Mouse (Mus musculus): ENCODE data around the gene Gdap1l1. TPM values are rescaled to one million over a fixed set of nuclear protein-coding genes. Genes with fewer than 3 reads are reported as not detected.

Gdap1l1 gene
- polyA plus RNA-seq, 1 experiment, result 3.1 TPM

DNA sequence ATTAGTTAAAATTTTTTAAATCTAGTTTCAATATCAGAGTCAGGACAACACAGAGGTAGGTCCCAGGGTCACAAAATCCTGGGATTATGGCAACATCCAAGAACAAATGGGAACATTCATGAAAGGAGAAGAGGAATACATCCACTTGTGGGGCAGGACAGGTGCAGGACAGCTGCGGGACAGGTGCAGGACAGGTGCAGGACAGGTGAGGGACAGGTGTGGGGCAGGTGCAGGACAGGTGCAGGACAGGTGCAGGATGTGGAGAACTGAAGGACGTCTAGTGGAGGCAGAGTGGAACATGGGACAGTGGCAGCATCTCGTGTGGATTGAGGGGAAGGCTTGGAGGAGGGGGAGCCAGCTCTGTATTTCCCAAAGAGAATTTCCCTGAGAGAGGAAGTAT, 11.0 kb downstream of the Gdap1l1 start:
- no peak for DNase-seq

DNA sequence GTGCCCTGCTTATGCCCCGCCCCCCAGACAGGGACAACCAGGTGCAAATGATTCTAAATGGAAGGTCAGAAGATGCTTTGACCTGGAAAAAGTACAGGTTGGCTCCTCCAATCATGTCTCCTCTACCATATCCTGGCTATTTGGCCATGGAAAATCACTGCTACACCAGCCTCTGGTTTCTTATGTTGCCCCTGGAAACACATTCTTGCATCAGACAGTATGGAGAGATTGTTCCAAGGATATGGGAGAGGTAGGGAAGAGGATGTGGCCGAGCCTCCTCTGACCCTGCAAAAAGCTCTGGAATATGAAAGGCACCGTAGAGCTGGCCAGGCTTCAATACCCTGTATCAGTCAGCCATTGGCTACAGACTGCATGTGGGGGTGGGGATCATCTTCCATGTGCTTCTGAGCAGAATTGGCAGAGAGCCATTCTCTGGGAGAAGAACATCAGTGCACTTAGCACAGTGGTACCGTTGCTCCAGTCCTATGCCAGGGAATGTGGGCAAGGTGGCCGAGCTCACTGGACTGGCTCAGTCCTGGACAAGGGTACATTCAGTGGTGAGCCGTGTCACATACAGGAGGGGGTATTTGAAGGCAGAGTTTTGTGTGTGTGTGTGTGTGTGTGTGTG, 12.5 kb downstream of the Gdap1l1 start:
- H3K4me1 ChIP-seq (replicated peaks; ENCODE audit: control insufficient read depth, insufficient read depth, low read length), result no peaks in the 10 kb centered on the region
- H3K36me3 ChIP-seq (ENCODE audit: control insufficient read depth, insufficient read depth, low read length), result no peaks in the 10 kb centered on the region
- no peak for DNase-seq
- no peak for TF ChIP-seq CTCF (IDR thresholded peaks at IDR 0.05; ENCODE audit: borderline replicate concordance, control insufficient read depth, extremely low read depth, insufficient read depth, low read length, poor library complexity)
- no peak for TF ChIP-seq POLR2A (IDR thresholded peaks at IDR 0.05; ENCODE audit: control insufficient read depth, extremely low read depth, insufficient read depth, low read length, poor library complexity)
- WGBS, result 71% methylated on average over 6 of the region's 6 CpGs
- H3K27ac ChIP-seq (ENCODE audit: control insufficient read depth, insufficient read depth, low read length), result no peak overlapping the region
- H3K27me3 ChIP-seq (ENCODE audit: control insufficient read depth, insufficient read depth, low read length), result no peaks in the 10 kb centered on the region
- no peak overlapping the region for H3K4me3 ChIP-seq (ENCODE audit: control insufficient read depth, insufficient read depth, low read length)

More for the DNA sequence above, 11.0 kb downstream of the Gdap1l1 start:
- no peak for TF ChIP-seq POLR2A (IDR thresholded peaks at IDR 0.05; ENCODE audit: control insufficient read depth, extremely low read depth, insufficient read depth, low read length, poor library complexity)
- TF ChIP-seq CTCF (IDR thresholded peaks at IDR 0.05; ENCODE audit: borderline replicate concordance, control insufficient read depth, extremely low read depth, insufficient read depth, low read length, poor library complexity), result no peak
- no peaks in the 10 kb centered on the region for H3K27me3 ChIP-seq (ENCODE audit: control insufficient read depth, insufficient read depth, low read length)
- WGBS, result 68% methylated on average over 3 of the region's 3 CpGs
- H3K4me1 ChIP-seq (replicated peaks; ENCODE audit: control insufficient read depth, insufficient read depth, low read length), result no peaks in the 10 kb centered on the region
- no peaks in the 10 kb centered on the region for H3K36me3 ChIP-seq (ENCODE audit: control insufficient read depth, insufficient read depth, low read length)
- H3K27ac ChIP-seq (ENCODE audit: control insufficient read depth, insufficient read depth, low read length), result no peak overlapping the region
- H3K4me3 ChIP-seq (ENCODE audit: control insufficient read depth, insufficient read depth, low read length), result no peak overlapping the region

- no peak overlapping the region for H3K27ac ChIP-seq (ENCODE audit: control insufficient read depth, insufficient read depth, low read length)
- TF ChIP-seq CTCF (IDR thresholded peaks at IDR 0.05; ENCODE audit: borderline replicate concordance, control insufficient read depth, extremely low read depth, insufficient read depth, low read length, poor library complexity) (no peak), POLR2A (IDR thresholded peaks at IDR 0.05; ENCODE audit: control insufficient read depth, extremely low read depth, insufficient read depth, low read length, poor library complexity) (no peak)
- WGBS, result 91% methylated on average over 6 of the region's 6 CpGs
- no peaks in the 10 kb centered on the region for H3K27me3 ChIP-seq (ENCODE audit: control insufficient read depth, insufficient read depth, low read length)
- no peak for DNase-seq
- no peak overlapping the region for H3K4me3 ChIP-seq (ENCODE audit: control insufficient read depth, insufficient read depth, low read length)
- H3K36me3 ChIP-seq (ENCODE audit: control insufficient read depth, insufficient read depth, low read length), result no peaks in the 10 kb centered on the region
- no peaks in the 10 kb centered on the region for H3K4me1 ChIP-seq (replicated peaks; ENCODE audit: control insufficient read depth, insufficient read depth, low read length)
Measured at GRCm38 (mm10) chr2:163452738-163453137, 14.5 kb downstream of the Gdap1l1 start.

DNA sequence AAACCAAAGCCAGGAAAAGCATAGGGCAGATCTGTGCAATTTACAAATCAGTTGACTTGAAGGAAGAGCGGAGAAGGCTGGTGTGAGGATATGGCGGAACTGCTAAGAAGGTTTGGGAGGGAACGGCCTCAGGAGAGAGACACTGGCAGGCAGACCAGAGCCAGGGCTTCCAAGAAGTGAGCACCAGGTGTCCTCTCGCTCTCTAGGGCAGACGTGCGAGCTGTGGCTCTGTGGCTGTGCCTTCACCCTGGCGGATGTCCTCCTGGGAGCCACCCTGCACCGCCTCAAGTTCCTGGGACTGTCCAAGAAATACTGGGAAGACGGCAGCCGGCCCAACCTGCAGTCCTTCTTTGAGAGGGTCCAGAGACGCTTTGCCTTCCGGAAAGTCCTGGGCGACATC, 15.1 kb downstream of the Gdap1l1 start:
- Histone ChIP-seq H3K4me1 (replicated peaks; ENCODE audit: control insufficient read depth, insufficient read depth, low read length) (no peaks in the 10 kb centered on the region), H3K27ac (ENCODE audit: control insufficient read depth, insufficient read depth, low read length) (no peak overlapping the region), H3K36me3 (ENCODE audit: control insufficient read depth, insufficient read depth, low read length) (no peaks in the 10 kb centered on the region), H3K27me3 (ENCODE audit: control insufficient read depth, insufficient read depth, low read length) (no peaks in the 10 kb centered on the region), H3K4me3 (ENCODE audit: control insufficient read depth, insufficient read depth, low read length) (no peak overlapping the region)
- TF ChIP-seq POLR2A (IDR thresholded peaks at IDR 0.05; ENCODE audit: control insufficient read depth, extremely low read depth, insufficient read depth, low read length, poor library complexity), result no peak
- TF ChIP-seq CTCF (IDR thresholded peaks at IDR 0.05; ENCODE audit: borderline replicate concordance, control insufficient read depth, extremely low read depth, insufficient read depth, low read length, poor library complexity), result no peak
- WGBS, result 91% methylated on average over 13 of the region's 13 CpGs
- DNase-seq, result no peak

DNA sequence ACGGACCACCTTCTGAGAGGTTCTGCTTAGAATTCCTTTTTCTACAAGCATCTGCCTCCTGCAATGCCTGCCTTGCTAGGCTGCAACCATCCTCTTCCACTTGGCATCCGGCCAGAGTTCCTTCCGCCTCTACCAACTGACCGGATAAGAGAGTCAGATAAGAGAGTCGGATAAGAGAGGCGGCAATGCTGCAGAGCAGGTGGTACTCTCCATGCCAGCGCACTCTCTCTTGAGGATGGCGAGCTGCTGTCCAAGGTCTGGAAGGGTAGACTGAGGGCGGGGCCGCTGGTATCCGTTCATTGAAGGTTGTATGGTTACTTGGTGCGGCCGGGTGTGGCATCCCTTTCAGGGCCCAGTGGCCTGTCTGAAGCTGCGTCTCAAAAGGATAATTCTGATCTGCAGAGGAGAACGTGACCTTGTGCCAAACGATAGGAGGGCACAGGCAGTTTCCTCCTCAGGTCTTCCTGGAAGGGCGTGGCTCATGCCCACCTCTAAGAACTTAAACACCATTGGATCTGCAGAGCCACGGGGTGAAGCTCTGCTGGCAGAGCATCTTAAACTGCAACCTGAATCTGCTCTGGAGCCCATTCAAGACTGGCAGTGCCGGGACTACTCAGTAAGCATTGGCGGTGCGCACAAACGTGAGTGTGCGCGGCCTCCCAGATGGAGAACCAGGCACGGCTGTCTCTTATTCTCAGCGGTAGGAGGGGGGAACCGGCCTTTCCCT, 20.4 kb downstream of the Gdap1l1 start:
- 45% methylated on average over 27 of the region's 27 CpGs for WGBS
- TF ChIP-seq CTCF (IDR thresholded peaks at IDR 0.05; ENCODE audit: borderline replicate concordance, control insufficient read depth, extremely low read depth, insufficient read depth, low read length, poor library complexity), result no peak
- no peak for TF ChIP-seq POLR2A (IDR thresholded peaks at IDR 0.05; ENCODE audit: control insufficient read depth, extremely low read depth, insufficient read depth, low read length, poor library complexity)
- no peaks in the 10 kb centered on the region for H3K27me3 ChIP-seq (ENCODE audit: control insufficient read depth, insufficient read depth, low read length)
- H3K27ac ChIP-seq (ENCODE audit: control insufficient read depth, insufficient read depth, low read length), result no peak overlapping the region
- H3K4me3 ChIP-seq (ENCODE audit: control insufficient read depth, insufficient read depth, low read length), result no peak overlapping the region
- DNase-seq, result no peak
- no peaks in the 10 kb centered on the region for H3K4me1 ChIP-seq (replicated peaks; ENCODE audit: control insufficient read depth, insufficient read depth, low read length)
- H3K36me3 ChIP-seq (ENCODE audit: control insufficient read depth, insufficient read depth, low read length), result no peaks in the 10 kb centered on the region

DNA sequence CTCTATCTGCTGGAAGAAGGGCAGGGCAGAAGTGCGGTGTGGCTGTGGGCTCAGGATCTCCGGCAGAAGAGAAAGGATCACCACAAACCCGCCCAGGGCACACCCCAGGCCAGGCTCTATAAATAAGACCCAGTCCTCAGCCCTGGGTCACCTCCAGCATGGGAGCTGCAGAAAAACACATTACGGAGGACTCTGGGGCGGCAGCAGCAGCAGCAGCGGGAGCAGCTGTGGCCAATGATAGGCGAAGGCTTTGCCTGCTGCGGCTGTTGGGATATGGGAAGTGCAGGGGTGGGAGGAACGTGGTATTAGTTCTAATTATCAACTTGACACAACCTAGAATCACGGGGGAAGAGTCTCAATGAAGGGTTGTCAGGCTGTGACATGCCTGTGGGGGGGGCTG, 21.1 kb downstream of the Gdap1l1 start:
- Histone ChIP-seq H3K36me3 (ENCODE audit: control insufficient read depth, insufficient read depth, low read length) (no peaks in the 10 kb centered on the region), H3K4me1 (replicated peaks; ENCODE audit: control insufficient read depth, insufficient read depth, low read length) (no peaks in the 10 kb centered on the region), H3K4me3 (ENCODE audit: control insufficient read depth, insufficient read depth, low read length) (no peak overlapping the region), H3K27ac (ENCODE audit: control insufficient read depth, insufficient read depth, low read length) (no peak overlapping the region), H3K27me3 (ENCODE audit: control insufficient read depth, insufficient read depth, low read length) (no peaks in the 10 kb centered on the region)
- WGBS, result 52% methylated on average over 10 of the region's 10 CpGs
- DNase-seq, result no peak
- no peak for TF ChIP-seq CTCF (IDR thresholded peaks at IDR 0.05; ENCODE audit: borderline replicate concordance, control insufficient read depth, extremely low read depth, insufficient read depth, low read length, poor library complexity)

Measured in thymus, adult 2 months (tissue).